Mouse (Mus musculus): ENCODE data around the gene Apol8.
"Not testable (repeated sequence)": the region's sequence is repeated elsewhere in the genome, so short reads cannot be mapped to it uniquely, and the experiment has no call there.

The Apol8 gene

DNA sequence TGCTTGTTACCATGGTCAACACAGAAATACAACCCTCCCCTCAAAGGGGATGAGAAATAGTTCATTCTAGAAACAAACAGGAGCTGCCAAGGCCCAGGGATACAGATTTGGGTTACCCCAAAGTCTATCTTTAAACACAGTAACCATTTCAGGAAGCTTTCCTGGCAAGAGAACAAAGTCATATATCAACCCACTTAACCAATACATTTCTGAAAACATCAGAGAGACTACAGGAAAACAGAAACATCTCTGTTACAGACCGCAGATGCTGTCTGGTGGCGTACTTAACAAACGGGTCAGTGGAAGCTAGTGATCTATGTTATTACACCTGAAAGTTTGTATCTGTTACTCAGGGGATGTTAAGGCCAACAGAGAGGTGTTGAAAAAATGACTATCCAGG, 51.5 kb downstream of the Apol8 start:
- not testable (repeated sequence) for DNase-seq (ENCODE audit: extremely low read depth, insufficient read length, low spot score)

DNA sequence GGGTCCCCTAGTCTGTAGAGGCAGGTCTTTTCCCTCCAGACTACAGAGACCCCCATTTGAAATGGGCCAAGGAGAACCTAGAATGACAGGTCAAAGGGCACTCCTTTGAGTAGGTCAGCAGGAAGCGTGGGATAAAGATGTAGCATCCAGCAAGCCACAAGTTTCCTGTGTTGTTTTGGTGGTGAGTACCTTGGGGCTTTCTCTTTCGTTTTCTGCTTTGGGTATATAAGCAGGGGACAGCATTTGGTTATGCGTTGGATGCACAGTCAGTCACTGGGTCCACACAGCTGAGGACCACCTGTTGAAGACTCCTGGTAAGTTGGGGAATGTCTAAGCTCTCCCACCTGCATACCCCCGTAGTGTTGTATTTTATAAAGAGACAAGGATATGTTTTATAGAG, 58.1 kb downstream of the Apol8 start, which contains the start of gene Apol7e:
Gene Apol7e (plus strand): TSS at position 202 of the 400 bp plus-strand sequence.
- not testable (repeated sequence) for DNase-seq (ENCODE audit: extremely low read depth, insufficient read length, low spot score)
